Mouse (Mus musculus) heart, embryonic 11.5 days (tissue): ENCODE measurements around the gene Notch1. TPM values are rescaled to one million over a fixed set of nuclear protein-coding genes. Genes with fewer than 3 reads are reported as not detected.
A peak's percentile ranks its signal among the peaks of the same experiment; 100 is the strongest.

Experiments used
- ATAC-seq: fragments of 200-750 bp; cut with Nextera tagmentation; replicated peaks from 2 replicates; pipeline ENCODE4 v1.8.0; 2017; ENCODE audit warnings: moderate library complexity; ENCODE audit not compliant: insufficient number of reproducible peaks, low FRiP score, low TSS enrichment
- H3K27ac ChIP-seq: fragments of 300-500 bp; sonication (generic); 2 replicates; pipeline ENCODE4 v1.5.1; 2014; ENCODE audit warnings: mild to moderate bottlenecking, low read depth, low read length
- H3K27me3 ChIP-seq: fragments of 300-500 bp; sonication (generic); 2 replicates; pipeline ENCODE4 v1.6.1; 2014; ENCODE audit warnings: mild to moderate bottlenecking, low read length, mixed read lengths; ENCODE audit not compliant: control insufficient read depth, insufficient read depth
- H3K36me3 ChIP-seq: fragments of 300-500 bp; sonication (generic); 2 replicates; pipeline ENCODE4 v1.6.1; 2014; ENCODE audit warnings: mild to moderate bottlenecking, low read length, moderate library complexity, mixed read lengths; ENCODE audit not compliant: control insufficient read depth, insufficient read depth
- H3K4me1 ChIP-seq: fragments of 300-500 bp; sonication (generic); 2 replicates; pipeline ENCODE4 v1.6.1; 2014; ENCODE audit warnings: low read length; ENCODE audit not compliant: control insufficient read depth, insufficient read depth
- H3K4me2 ChIP-seq: fragments of 300-500 bp; sonication (generic); 2 replicates; pipeline ENCODE4 v1.6.1; 2014; ENCODE audit warnings: mild to moderate bottlenecking, moderate library complexity
- H3K4me3 ChIP-seq: fragments of 300-500 bp; sonication (generic); 2 replicates; pipeline ENCODE4 v1.5.1; 2014; ENCODE audit warnings: low read depth, low read length
- H3K9ac ChIP-seq: fragments of 300-500 bp; sonication (generic); 2 replicates; pipeline ENCODE4 v1.6.1; 2014; ENCODE audit warnings: mild to moderate bottlenecking, low read depth, low read length, moderate library complexity
- H3K9me3 ChIP-seq: fragments of 300-500 bp; sonication (generic); replicated peaks from 2 replicates; pipeline ENCODE4 v1.6.1; 2016; ENCODE audit warnings: low read length; ENCODE audit not compliant: control insufficient read depth
- WGBS: fragments of 180-500 bp; shearing (Covaris S2); extraction: QIAGEN DNeasy Blood & Tissue Kit; methylation state at CpG from one replicate; pipeline ENCODE4 v1.1.7; 2014; ENCODE audit not compliant: insufficient replicate concordance; 5-methylcytosine and 5-hydroxymethylcytosine counted together
- polyA plus RNA-seq: library from polyadenylated mRNA; unstranded; fragments of >200 nt; fragmentation: Nextera tagmentation; extraction: Ambion mirVana; gene quantifications from 2 replicates; pipeline ENCODE4 v1.2.1, GENCODE M21; 2014

Gene Notch1
- polyA plus RNA-seq, 1 experiment from 2014 or later = 23.5 TPM

DNA sequence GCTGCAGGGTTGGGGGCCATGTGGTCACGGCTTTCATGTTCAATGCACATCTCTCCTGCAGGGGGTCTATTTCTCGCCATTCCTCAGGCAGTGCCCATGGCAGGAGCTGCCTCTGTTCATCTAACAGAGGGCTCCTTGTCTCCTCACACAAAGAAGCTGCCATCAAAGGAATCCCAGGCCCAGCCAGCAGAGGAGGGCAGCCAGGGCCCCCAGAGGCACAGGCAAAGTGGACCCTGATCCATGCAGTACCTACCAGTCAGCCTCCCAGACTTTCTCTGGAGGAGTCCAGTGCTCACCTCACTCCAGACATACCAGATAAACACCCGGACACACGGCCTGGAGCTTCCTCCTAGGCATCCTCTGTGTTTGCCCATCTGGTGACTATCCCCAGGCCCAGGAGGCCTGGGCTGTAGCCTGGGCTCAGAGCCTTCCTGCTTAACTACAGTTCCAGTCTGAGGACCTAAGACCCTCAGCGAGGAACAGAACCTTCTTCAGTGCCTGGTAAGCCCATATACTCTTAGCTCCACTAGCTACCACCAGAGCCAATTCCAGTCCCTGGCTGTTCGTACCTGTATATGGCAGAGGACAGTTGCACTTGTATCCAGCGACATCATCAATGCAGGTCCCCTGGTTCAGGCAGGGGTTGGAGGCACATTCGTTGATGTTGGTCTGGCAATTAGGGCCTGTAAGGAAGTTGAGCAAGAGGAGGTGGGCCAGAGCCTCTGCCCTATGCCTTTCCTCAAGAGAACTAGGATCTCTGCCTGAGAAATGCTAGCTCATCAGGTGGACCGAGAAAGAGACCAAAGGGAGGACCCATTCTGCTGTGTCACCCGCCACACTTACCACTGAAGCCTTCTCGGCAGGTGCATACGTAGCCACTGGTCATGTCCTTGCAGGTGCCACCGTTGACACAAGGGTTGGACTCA is 40.7 kb downstream of the Notch1 start:
- no peaks in the 10 kb centered on the region for H3K9me3 ChIP-seq
- 0 out of 2 replicates have a peak overlapping the region, but pooled peaks have one; percentile 37 for H3K4me2 ChIP-seq
- H3K4me1 ChIP-seq = peaks cover 21% of the 10 kb centered on the region
- H3K36me3 ChIP-seq = peaks cover 22% of the 10 kb centered on the region
- no peak overlapping the region; the same call in 1 of the 2 replicates for H3K9ac ChIP-seq
- ATAC-seq = no peak
- H3K27ac ChIP-seq = peak overlapping the region; percentile 77
- WGBS = 68% methylated on average over 13 of the region's 13 CpGs
- no peak overlapping the region for H3K4me3 ChIP-seq
- H3K27me3 ChIP-seq = no peaks in the 10 kb centered on the region

DNA sequence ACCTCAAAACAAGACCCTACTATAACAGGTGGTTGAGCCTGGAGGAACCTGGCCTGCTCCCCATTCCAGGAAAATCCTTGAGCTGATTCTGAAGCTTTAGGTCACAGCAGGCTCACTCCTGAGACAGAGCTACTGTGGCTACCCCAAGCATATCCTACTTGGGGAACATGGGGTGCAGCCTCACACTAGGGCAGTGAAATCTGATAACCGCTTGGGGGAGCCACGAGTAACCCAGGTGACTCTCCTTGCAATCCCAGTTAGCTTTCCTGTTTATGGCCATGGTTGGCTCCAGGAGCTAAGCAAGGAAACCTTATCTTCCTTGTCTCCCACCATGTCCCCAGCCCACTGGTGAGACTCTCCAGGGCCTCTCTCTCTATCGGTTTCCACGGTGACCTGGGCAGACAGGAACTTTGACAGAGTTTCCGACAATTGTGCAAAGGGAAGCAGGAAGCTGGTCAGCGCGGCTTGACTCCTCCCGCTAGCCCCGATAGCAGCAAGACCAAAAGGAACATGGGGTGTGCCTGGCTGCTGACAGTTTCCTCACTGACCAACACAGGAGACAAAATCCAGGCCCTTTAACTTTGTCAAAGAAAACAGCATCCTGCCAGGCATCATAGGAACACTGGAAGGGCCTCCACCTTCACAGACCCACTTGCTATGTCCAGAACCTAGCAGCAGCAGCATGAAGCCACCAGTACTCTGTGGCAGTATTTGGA is 41.5 kb downstream of the Notch1 start:
- Histone ChIP-seq H3K9me3 (no peaks in the 10 kb centered on the region), H3K4me3 (no peak overlapping the region), H3K36me3 (peaks cover 26% of the 10 kb centered on the region), H3K4me2 (peak overlapping the region; percentile 37), H3K27me3 (no peaks in the 10 kb centered on the region), H3K4me1 (peaks cover 21% of the 10 kb centered on the region), H3K9ac (peak overlapping the region; percentile 35; the same call in 1 of the 2 replicates), H3K27ac (peak overlapping the region; percentile 81)
- ATAC-seq = peak; percentile 73
- WGBS = 15% methylated on average over 9 of the region's 9 CpGs

DNA sequence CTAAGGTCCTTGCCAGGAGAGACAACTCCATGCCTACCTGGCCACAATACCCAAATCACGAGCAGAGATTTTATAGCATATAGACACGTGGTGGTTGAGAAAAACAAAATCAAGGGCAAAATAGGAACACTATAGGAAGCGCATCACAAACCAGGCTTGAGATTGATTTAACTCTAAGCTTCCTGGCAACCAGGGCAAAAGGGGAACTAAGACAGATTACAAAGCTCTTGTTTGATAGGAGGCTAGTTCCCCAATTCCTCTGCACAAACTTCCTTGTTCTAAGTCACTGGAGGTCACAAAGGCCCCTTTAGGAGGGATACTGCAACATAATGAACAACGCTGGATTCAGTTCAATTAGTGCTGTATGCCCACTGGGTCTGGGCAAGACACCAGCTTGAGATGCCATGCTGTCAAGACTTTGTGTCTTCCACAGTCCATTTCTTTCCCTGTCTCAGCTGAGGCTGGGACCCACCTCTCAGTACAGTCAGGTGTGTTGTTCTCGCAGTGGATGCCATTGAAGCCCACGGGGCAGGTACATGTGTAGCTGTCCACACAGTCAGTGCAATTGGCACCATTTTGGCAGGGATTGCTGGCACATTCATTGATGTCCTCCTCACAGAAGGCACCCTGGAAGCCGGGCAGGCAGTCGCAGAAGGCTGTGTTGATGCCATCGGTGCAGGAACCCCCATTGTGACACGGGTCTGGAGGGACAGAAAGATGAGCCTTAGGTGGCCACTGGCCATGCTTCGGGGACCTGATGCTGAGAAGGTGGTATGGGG is 44.0 kb downstream of the Notch1 start:
- Histone ChIP-seq H3K36me3 (peaks cover 20% of the 10 kb centered on the region), H3K27me3 (no peaks in the 10 kb centered on the region), H3K27ac (no peak overlapping the region), H3K9ac (no peak overlapping the region), H3K9me3 (no peaks in the 10 kb centered on the region), H3K4me3 (no peak overlapping the region), H3K4me1 (peaks cover 21% of the 10 kb centered on the region), H3K4me2 (no peak overlapping the region)
- ATAC-seq = no peak
- WGBS = 83% methylated on average over 11 of the region's 11 CpGs

DNA sequence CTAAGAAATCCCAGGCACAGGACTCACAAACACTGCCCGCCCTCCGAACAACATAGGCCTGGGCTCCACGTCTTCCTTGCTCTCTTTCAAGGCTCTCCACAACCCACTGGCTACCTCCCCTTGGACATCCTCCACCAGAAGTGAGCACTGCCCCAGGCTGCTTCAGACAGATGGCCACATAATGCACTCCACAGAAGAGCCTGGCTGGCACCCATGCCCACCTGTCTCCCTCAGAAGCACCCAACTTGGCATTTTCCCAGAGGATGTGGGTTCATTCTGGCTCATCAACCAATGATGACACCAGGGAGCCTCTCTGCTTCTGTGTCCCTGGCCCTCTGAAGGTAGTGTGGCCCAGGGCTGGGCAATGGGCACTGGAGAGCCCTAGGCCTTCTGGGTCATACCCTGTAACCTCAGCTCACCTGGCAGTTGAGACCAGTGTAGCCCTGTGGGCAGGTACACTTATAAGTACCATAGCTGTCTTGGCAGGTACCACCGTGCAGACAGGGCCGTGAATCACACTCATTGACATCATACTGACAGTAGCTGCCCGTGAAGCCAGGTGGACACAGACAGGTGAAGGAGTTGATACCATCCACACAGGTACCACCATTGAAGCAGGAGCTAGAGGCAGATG is 44.7 kb downstream of the Notch1 start:
- Histone ChIP-seq H3K4me3 (no peak overlapping the region), H3K27me3 (no peaks in the 10 kb centered on the region), H3K4me1 (peaks cover 21% of the 10 kb centered on the region), H3K27ac (no peak overlapping the region), H3K9ac (no peak overlapping the region), H3K36me3 (peaks cover 25% of the 10 kb centered on the region), H3K4me2 (no peak overlapping the region), H3K9me3 (no peaks in the 10 kb centered on the region)
- WGBS = 84% methylated on average over 6 of the region's 6 CpGs
- no peak for ATAC-seq

DNA sequence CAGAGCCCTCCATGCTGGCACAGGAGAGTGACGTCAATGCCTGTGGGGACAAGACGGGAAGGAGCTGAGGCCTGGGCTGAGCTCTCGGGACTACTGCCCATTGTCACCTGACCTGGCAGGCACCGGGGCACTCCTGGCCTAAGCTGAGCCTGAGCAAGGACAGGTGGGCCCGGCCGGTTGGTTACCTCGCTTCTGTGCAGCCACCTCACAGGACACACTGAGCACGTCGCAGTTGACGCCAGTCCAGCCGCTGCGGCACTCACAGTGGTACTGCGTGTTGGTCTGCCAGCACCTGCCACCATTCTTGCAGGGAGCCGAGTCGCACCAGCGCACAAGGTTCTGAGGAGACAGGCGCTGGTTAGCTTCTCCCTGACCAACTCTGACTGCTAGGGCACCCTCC is 45.5 kb downstream of the Notch1 start:
- Histone ChIP-seq H3K4me3 (no peak overlapping the region), H3K4me1 (peaks cover 19% of the 10 kb centered on the region), H3K27me3 (no peaks in the 10 kb centered on the region), H3K36me3 (peaks cover 25% of the 10 kb centered on the region), H3K9me3 (no peaks in the 10 kb centered on the region), H3K4me2 (no peak overlapping the region), H3K9ac (no peak overlapping the region), H3K27ac (no peak overlapping the region)
- WGBS = 90% methylated on average over 17 of the region's 17 CpGs
- ATAC-seq = no peak

DNA sequence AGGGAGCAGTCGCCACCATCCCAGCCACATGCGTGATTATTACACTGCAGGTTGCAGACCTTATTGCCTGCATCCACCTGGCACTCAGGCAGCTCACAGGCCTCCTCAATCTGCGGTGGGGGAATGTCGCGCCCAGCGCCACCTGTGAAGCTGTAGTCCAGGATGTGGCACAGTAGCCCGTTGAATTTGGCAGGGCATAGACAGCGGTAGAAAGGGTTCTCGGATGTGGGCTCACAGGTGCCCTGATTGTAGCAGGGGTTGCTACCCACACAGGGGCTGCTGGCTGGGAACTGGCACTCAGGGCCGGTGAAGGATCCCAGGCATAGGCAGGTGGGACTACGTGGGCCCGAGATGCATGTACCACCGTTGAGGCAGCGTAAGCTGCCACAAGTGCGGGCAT is 48.1 kb downstream of the Notch1 start:
- Histone ChIP-seq H3K9me3 (no peaks in the 10 kb centered on the region), H3K36me3 (peaks cover 30% of the 10 kb centered on the region), H3K27me3 (no peaks in the 10 kb centered on the region), H3K4me3 (no peak overlapping the region), H3K27ac (no peak overlapping the region), H3K4me1 (no peaks in the 10 kb centered on the region), H3K4me2 (no peak overlapping the region), H3K9ac (no peak overlapping the region)
- ATAC-seq = no peak
- WGBS = 91% methylated on average over 15 of the region's 15 CpGs

DNA sequence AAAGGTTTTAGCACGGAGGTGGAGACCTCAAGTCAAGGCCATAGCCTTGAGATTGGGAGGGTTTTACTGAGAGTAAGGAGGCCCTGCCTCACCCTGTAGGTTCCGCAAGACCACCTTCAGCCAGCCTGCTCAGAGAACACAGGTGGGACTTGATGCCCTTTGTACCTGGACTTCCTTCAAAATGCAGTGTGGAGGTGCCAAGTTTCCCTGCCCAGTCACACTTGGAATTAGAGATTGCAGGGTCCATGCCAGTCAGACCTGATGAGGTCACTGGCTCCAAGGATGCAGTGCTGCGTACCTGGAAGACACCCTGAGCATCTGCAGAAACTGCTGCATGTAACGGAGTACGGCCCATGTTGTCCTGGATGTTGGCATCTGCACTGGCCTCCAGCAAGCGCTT is 53.1 kb downstream of the Notch1 start:
- no peak overlapping the region for H3K4me3 ChIP-seq
- WGBS = 93% methylated on average over 6 of the region's 6 CpGs
- H3K36me3 ChIP-seq = peaks cover 20% of the 10 kb centered on the region
- H3K27ac ChIP-seq = no peak overlapping the region
- no peak overlapping the region for H3K9ac ChIP-seq
- ATAC-seq = no peak
- no peaks in the 10 kb centered on the region for H3K27me3 ChIP-seq
- H3K4me2 ChIP-seq = no peak overlapping the region
- no peaks in the 10 kb centered on the region for H3K9me3 ChIP-seq
- peaks cover 16% of the 10 kb centered on the region for H3K4me1 ChIP-seq

DNA sequence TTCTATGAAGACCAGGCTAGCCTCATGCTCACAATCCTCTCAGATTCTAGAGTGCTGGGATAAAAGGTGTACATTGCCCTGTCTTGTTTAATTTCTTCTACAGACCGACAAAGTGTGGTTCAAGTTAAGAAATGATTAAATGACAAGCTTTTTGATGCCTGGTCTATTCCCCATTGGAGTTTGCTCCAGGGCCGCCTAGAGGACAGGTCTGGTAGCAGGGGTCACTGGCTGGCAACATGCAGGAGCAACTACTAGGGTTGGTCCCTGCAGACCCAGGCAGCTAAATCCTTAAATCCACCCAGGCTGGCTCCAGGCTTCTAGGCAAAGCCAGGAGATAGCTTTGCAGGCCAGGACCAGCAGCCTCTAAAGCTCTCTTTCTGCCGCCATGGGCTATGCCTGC is 53.5 kb downstream of the Notch1 start:
- Histone ChIP-seq H3K4me1 (peaks cover 20% of the 10 kb centered on the region), H3K27me3 (no peaks in the 10 kb centered on the region), H3K9ac (no peak overlapping the region), H3K36me3 (peaks cover 20% of the 10 kb centered on the region), H3K4me3 (no peak overlapping the region), H3K4me2 (no peak overlapping the region), H3K27ac (no peak overlapping the region), H3K9me3 (no peaks in the 10 kb centered on the region)
- 69% methylated on average over 3 of the region's 3 CpGs for WGBS
- no peak for ATAC-seq
